Mouse (Mus musculus) lung, adult 2 months (tissue): ENCODE data around the gene Abhd2.

ENCODE experiments used
- CTCF ChIP-seq: fragments of 200-500 bp; IDR thresholded peaks from 2 replicates; pipeline ENCODE4 v1.5.1; 2011; ENCODE audit warnings: mild to moderate bottlenecking, low read length, control low read depth; ENCODE audit not compliant: insufficient read depth
- POLR2A ChIP-seq: fragments of 200-500 bp; IDR thresholded peaks from 2 replicates; pipeline ENCODE4 v1.6.1; 2011; ENCODE audit warnings: low read depth, mild to moderate bottlenecking, control low read depth, low read length, borderline replicate concordance; ENCODE audit errors: extremely low read depth

DNA sequence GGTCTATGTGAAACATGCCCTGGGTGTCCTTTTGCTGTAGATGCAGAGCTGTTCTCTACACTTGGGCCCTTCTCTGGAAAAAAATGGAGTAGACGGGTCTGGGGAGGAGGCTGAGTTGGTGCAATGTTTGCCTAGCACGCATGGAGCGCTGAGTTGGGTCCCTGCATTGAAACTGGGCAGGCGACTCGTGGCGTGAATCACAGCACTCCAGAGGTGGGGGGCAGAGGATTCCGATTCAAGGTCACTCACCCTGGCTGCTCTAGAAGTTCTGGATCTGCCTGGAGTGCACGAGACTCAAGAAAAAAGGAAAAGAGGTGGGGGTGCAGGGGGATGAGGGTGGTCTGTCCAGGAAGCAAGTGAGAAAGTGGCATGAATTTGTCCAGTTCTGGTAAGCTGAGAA, 14.9 kb downstream of the Abhd2 start:
- TF ChIP-seq CTCF: no peak
- TF ChIP-seq POLR2A: no peak
